Mouse (Mus musculus) CH12.LX (cell line): ENCODE measurements at regions not wholly inside any gene's neighbourhood (a gene's known extent, or its start where the extent isn't known, plus 50 kb on each side); places are given as distances from the start of the nearest gene placed in this dataset.

Experiments used
- BHLHE40 ChIP-seq: IDR thresholded peaks from 2 replicates; pipeline ENCODE4 v1.6.1; 2011; ENCODE audit warnings: mild to moderate bottlenecking, low read depth, low read length, improper control_type of control experiment
- CTCF ChIP-seq, 2 experiments: IDR thresholded peaks in 1 of 2; conservative IDR thresholded peaks in 1 of 2; 2 replicates each; pipeline ENCODE4 v1.5.1; 2011 to 2012; ENCODE audit warnings: low read depth in 2 of 2, low read length in 2 of 2, improper control_type of control experiment in 1 of 2, inconsistent platforms in 1 of 2, mild to moderate bottlenecking in 1 of 2, moderate library complexity in 1 of 2
- E2F4 ChIP-seq: IDR thresholded peaks from 2 replicates; pipeline ENCODE4 v1.6.1; 2011; ENCODE audit warnings: low read depth, low read length, improper control_type of control experiment; ENCODE audit not compliant: insufficient replicate concordance
- EP300 ChIP-seq: IDR thresholded peaks from 2 replicates; pipeline ENCODE4 v1.6.1; 2011; ENCODE audit warnings: low read length, improper control_type of control experiment
- JUND ChIP-seq: conservative IDR thresholded peaks from 2 replicates; pipeline ENCODE4 v1.6.1; 2011; ENCODE audit warnings: low read depth, low read length, improper control_type of control experiment
- MAFK ChIP-seq: IDR thresholded peaks from 2 replicates; pipeline ENCODE4 v1.6.1; 2011; ENCODE audit warnings: low read length, improper control_type of control experiment; ENCODE audit not compliant: insufficient replicate concordance
- NELFE ChIP-seq: IDR thresholded peaks from 2 replicates; pipeline ENCODE4 v1.6.1; 2011; ENCODE audit warnings: low read depth, low read length, improper control_type of control experiment
- POLR2A ChIP-seq: IDR thresholded peaks from 2 replicates; pipeline ENCODE4 v1.6.1; 2011; ENCODE audit warnings: low read depth, mild to moderate bottlenecking, improper control_type of control experiment, low read length
- RAD21 ChIP-seq: IDR thresholded peaks from 2 replicates; pipeline ENCODE4 v1.6.1; 2011; ENCODE audit warnings: low read depth, mild to moderate bottlenecking, low read length, improper control_type of control experiment, moderate library complexity
- SMC3 ChIP-seq: IDR thresholded peaks from 2 replicates; pipeline ENCODE4 v1.6.1; 2011; ENCODE audit warnings: low read depth, low read length, improper control_type of control experiment
- TBP ChIP-seq: conservative IDR thresholded peaks from 2 replicates; pipeline ENCODE4 v1.6.1; 2011; ENCODE audit warnings: low read depth, low read length, improper control_type of control experiment
- USF1 ChIP-seq: IDR thresholded peaks from 2 replicates; pipeline ENCODE4 v1.6.1; 2014; ENCODE audit warnings: low read depth, mild to moderate bottlenecking, inconsistent platforms, low read length, improper control_type of control experiment
- ZMIZ1 ChIP-seq: IDR thresholded peaks from 2 replicates; pipeline ENCODE4 v1.6.1; 2012; ENCODE audit warnings: low read depth, mild to moderate bottlenecking, inconsistent platforms, low read length, improper control_type of control experiment

DNA sequence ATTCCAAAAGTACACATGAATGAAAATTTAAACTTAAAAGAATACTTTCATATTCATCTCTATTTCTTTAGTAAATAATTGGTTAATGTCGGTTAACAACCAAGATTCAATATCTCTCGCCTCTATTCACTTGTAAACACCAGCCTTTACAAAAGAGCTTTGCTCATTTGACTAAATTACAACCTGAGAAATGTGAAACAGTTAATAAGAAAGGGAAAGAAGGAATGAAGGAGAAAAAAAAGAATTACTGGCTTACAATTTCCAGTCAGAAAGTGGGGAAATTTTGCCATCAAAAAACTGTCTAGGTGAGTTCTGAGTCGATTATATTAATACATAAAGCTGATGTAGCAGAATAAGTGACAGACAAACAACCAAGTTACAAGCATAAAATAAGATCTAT is 163.6 kb upstream of the Cypt12 start:
- TF ChIP-seq ZMIZ1 (no peak), USF1 (no peak), BHLHE40 (no peak), NELFE (no peak), E2F4 (no peak), MAFK (no peak), TBP (no peak), POLR2A (no peak), RAD21 (no peak), EP300 (no peak), CTCF (conservative IDR thresholded peaks at IDR 0.05 in 1 of 2, IDR thresholded peaks at IDR 0.05 in 1 of 2; ENCODE audit: low read depth in 2 of 2, low read length in 2 of 2) (no peak), SMC3 (no peak), JUND (no peak)
